Mouse (Mus musculus) CH12.LX (cell line): ENCODE data around the gene Samd10. TPM values are rescaled to one million over a fixed set of nuclear protein-coding genes. Genes with fewer than 3 reads are reported as not detected.
A peak's percentile ranks its signal among the peaks of the same experiment; 100 is the strongest.

ENCODE experiments used
- DNase-seq: peaks from one replicate; pipeline ENCODE4 v3.0.0-alpha.2; 2013; ENCODE audit errors: extremely low read depth
- H3K27ac ChIP-seq: 2 replicates; pipeline ENCODE4 v1.5.1; 2012; ENCODE audit warnings: low read depth, mild to moderate bottlenecking, control low read depth, moderate library complexity; ENCODE audit not compliant: insufficient read depth
- H3K27me3 ChIP-seq: replicated peaks from 2 replicates; pipeline ENCODE3; 2012; ENCODE audit warnings: inconsistent platforms
- H3K36me3 ChIP-seq, 2 experiments: replicated peaks in 1 of 2; 2 replicates each; pipeline versions ENCODE3 to v1.6.1; 2012; ENCODE audit warnings: inconsistent platforms in 1 of 2, low read length in 1 of 2, mild to moderate bottlenecking in 1 of 2, mixed read lengths in 1 of 2, moderate library complexity in 1 of 2; ENCODE audit not compliant: control insufficient read depth in 1 of 2, insufficient read depth in 1 of 2
- H3K4me1 ChIP-seq, 2 experiments: 2 replicates each; pipeline ENCODE4 v1.6.1; 2012; ENCODE audit warnings: inconsistent platforms in 1 of 2, moderate library complexity in 1 of 2; ENCODE audit not compliant: insufficient read depth in 2 of 2, control insufficient read depth in 1 of 2
- H3K4me2 ChIP-seq: 2 replicates; pipeline ENCODE4 v1.6.1; 2012; ENCODE audit warnings: low read depth, mild to moderate bottlenecking, control low read depth; ENCODE audit not compliant: poor library complexity, insufficient read depth, severe bottlenecking
- H3K4me3 ChIP-seq, 3 experiments: fragments of 150-350 bp in 1 of 3; sonication (generic) in 1 of 3; replicated peaks in 1 of 3; 2 replicates each; pipeline versions ENCODE3 to v1.5.1; 2011 to 2012; ENCODE audit warnings: low read depth in 2 of 3, low read length in 2 of 3, mild to moderate bottlenecking in 2 of 3, moderate library complexity in 2 of 3, control low read depth in 1 of 3, improper control_type of control experiment in 1 of 3, inconsistent platforms in 1 of 3, mixed read lengths in 1 of 3; ENCODE audit not compliant: poor library complexity in 1 of 3
- H3K79me2 ChIP-seq: replicated peaks from 2 replicates; pipeline ENCODE4 v1.6.1; 2012; ENCODE audit warnings: mild to moderate bottlenecking, moderate library complexity; ENCODE audit not compliant: control insufficient read depth, poor library complexity, insufficient read depth, severe bottlenecking; ENCODE audit errors: extremely low read depth
- H3K9ac ChIP-seq: 2 replicates; pipeline ENCODE4 v1.6.1; 2012; ENCODE audit warnings: low read depth, mild to moderate bottlenecking, control low read depth, moderate library complexity; ENCODE audit not compliant: insufficient read depth
- H3K9me3 ChIP-seq: replicated peaks from 2 replicates; pipeline ENCODE3; 2012; ENCODE audit warnings: low read length, inconsistent platforms, mixed read lengths
- BHLHE40 ChIP-seq: IDR thresholded peaks from 2 replicates; pipeline ENCODE4 v1.6.1; 2011; ENCODE audit warnings: mild to moderate bottlenecking, low read depth, low read length, improper control_type of control experiment
- CHD1 ChIP-seq: IDR thresholded peaks from 2 replicates; pipeline ENCODE4 v1.6.1; 2012; ENCODE audit warnings: low read depth, low read length, improper control_type of control experiment, inconsistent platforms
- CTCF ChIP-seq, 2 experiments: IDR thresholded peaks in 1 of 2; conservative IDR thresholded peaks in 1 of 2; 2 replicates each; pipeline ENCODE4 v1.5.1; 2011 to 2012; ENCODE audit warnings: low read depth in 2 of 2, low read length in 2 of 2, improper control_type of control experiment in 1 of 2, inconsistent platforms in 1 of 2, mild to moderate bottlenecking in 1 of 2, moderate library complexity in 1 of 2
- E2F4 ChIP-seq: IDR thresholded peaks from 2 replicates; pipeline ENCODE4 v1.6.1; 2011; ENCODE audit warnings: low read depth, low read length, improper control_type of control experiment; ENCODE audit not compliant: insufficient replicate concordance
- ELF1 ChIP-seq: IDR thresholded peaks from 2 replicates; pipeline ENCODE4 v1.6.1; 2014; ENCODE audit warnings: low read depth, mild to moderate bottlenecking, inconsistent platforms, low read length, improper control_type of control experiment
- ETS1 ChIP-seq: conservative IDR thresholded peaks from 2 replicates; pipeline ENCODE4 v1.6.1; 2012; ENCODE audit warnings: low read depth, mild to moderate bottlenecking, inconsistent platforms, low read length, improper control_type of control experiment, moderate library complexity
- GABPA ChIP-seq: IDR thresholded peaks from 2 replicates; pipeline ENCODE4 v1.6.1; 2012; ENCODE audit warnings: low read depth, low read length, improper control_type of control experiment, inconsistent platforms; ENCODE audit not compliant: insufficient replicate concordance
- HCFC1 ChIP-seq: IDR thresholded peaks from 2 replicates; pipeline ENCODE4 v1.6.1; 2012; ENCODE audit warnings: low read depth, mild to moderate bottlenecking, inconsistent platforms, low read length, improper control_type of control experiment
- IRF4 ChIP-seq: IDR thresholded peaks from 2 replicates; pipeline ENCODE4 v1.6.1; 2014; ENCODE audit warnings: low read depth, mild to moderate bottlenecking, inconsistent platforms, low read length, improper control_type of control experiment
- JUN ChIP-seq: IDR thresholded peaks from 2 replicates; pipeline ENCODE4 v1.6.1; 2011; ENCODE audit warnings: low read depth, mild to moderate bottlenecking, low read length, improper control_type of control experiment, moderate library complexity; ENCODE audit not compliant: insufficient read depth
- JUND ChIP-seq: conservative IDR thresholded peaks from 2 replicates; pipeline ENCODE4 v1.6.1; 2011; ENCODE audit warnings: low read depth, low read length, improper control_type of control experiment
- MAX ChIP-seq: IDR thresholded peaks from 2 replicates; pipeline ENCODE4 v1.6.1; 2011; ENCODE audit warnings: low read length, improper control_type of control experiment
- MEF2A ChIP-seq: IDR thresholded peaks from 2 replicates; pipeline ENCODE4 v1.6.1; 2014; ENCODE audit warnings: low read depth, mild to moderate bottlenecking, inconsistent platforms, low read length, improper control_type of control experiment, borderline replicate concordance
- MXI1 ChIP-seq: IDR thresholded peaks from 2 replicates; pipeline ENCODE4 v1.6.1; 2011; ENCODE audit warnings: mild to moderate bottlenecking, low read depth, low read length, improper control_type of control experiment
- MYC ChIP-seq: IDR thresholded peaks from 2 replicates; pipeline ENCODE4 v1.6.1; 2011; ENCODE audit warnings: low read depth, mild to moderate bottlenecking, improper control_type of control experiment, low read length
- NELFE ChIP-seq: IDR thresholded peaks from 2 replicates; pipeline ENCODE4 v1.6.1; 2011; ENCODE audit warnings: low read depth, low read length, improper control_type of control experiment
- PAX5 ChIP-seq: IDR thresholded peaks from 2 replicates; pipeline ENCODE4 v1.6.1; 2012; ENCODE audit warnings: low read length, inconsistent platforms, mixed read lengths
- POLR2A ChIP-seq: IDR thresholded peaks from 2 replicates; pipeline ENCODE4 v1.6.1; 2011; ENCODE audit warnings: low read depth, mild to moderate bottlenecking, improper control_type of control experiment, low read length
- RAD21 ChIP-seq: IDR thresholded peaks from 2 replicates; pipeline ENCODE4 v1.6.1; 2011; ENCODE audit warnings: low read depth, mild to moderate bottlenecking, low read length, improper control_type of control experiment, moderate library complexity
- SMC3 ChIP-seq: IDR thresholded peaks from 2 replicates; pipeline ENCODE4 v1.6.1; 2011; ENCODE audit warnings: low read depth, low read length, improper control_type of control experiment
- TBP ChIP-seq: conservative IDR thresholded peaks from 2 replicates; pipeline ENCODE4 v1.6.1; 2011; ENCODE audit warnings: low read depth, low read length, improper control_type of control experiment
- TCF12 ChIP-seq: IDR thresholded peaks from 2 replicates; pipeline ENCODE4 v1.6.1; 2014; ENCODE audit warnings: low read depth, mild to moderate bottlenecking, inconsistent platforms, low read length, improper control_type of control experiment
- dilution Hi-C: fragments of 300-500 bp; cut with MboI; formaldehyde crosslinking; loops from 2 replicates; pipeline ENCODE4 v1.14.3; 2020; ENCODE audit warnings: low sequenced_read_pairs; ENCODE audit not compliant: extremely low pct_unique_long_range_greater_than_20kb, extremely low pct_ligation_motif_present
- in situ Hi-C: fragments of 300-500 bp; cut with MboI; formaldehyde crosslinking; loops from 3 replicates; pipeline ENCODE4 v1.14.3; 2019; ENCODE audit warnings: low sequenced_read_pairs, low pct_ligation_motif_present, low pct_unique_long_range_greater_than_20kb, mixed read lengths
- polyA plus RNA-seq: library from polyadenylated mRNA; unstranded; fragments of >175 nt; gene quantifications from 2 replicates; pipeline ENCODE4 v1.2.1, GENCODE M21; 2012; ENCODE audit warnings: low read depth; ENCODE audit not compliant: insufficient read length
- total RNA-seq, 2 experiments: library from RNA; depleted of rRNA; stranded (reverse); fragments of 300-350 nt in 1 of 2; fragments of >200 nt in 1 of 2; gene quantifications; 2 replicates each; pipeline ENCODE4 v1.2.3; 2012 to 2014

Samd10 gene
- total and polyA plus RNA-seq, 3 experiments, result 0.32 to 3.8 (median 0.66) TPM

DNA sequence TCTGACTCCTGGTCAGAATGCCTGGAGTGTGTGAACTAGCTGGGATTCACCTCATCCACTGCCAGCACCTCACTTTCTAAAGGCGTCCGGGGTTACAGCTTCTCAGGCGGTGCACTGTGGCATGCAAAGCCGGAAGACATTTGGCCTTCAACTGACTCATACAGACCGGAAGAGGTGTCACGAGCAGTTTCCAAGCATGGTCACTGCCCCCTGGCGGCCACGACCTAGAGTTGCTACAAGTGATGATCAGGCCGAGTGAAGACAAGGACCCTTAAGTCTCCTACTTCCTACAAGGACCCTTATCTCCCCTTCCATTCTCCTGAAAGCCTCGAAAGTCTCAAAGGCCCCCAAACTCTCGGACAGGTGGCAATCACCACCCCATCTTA, 18.0 kb downstream of the Samd10 start:
- peaks cover 3 to 25% of the 10 kb centered on the region in 2 experiments; a peak in 2 of 4 replicates for H3K4me1 ChIP-seq
- peak overlapping the region; percentile 73 for H3K4me2 ChIP-seq
- TF ChIP-seq IRF4 (peak; percentile 45; the same call in 1 of the 2 replicates), JUND (peak; percentile 53; the same call in 1 of the 2 replicates), ETS1 (0 out of 2 replicates have a peak, but pooled peaks have one; percentile 34), MXI1 (peak; percentile 82; the same call in 1 of the 2 replicates), CHD1 (no peak), MEF2A (no peak; the same call in 1 of the 2 replicates), PAX5 (no peak), TBP (peak; percentile 87), MAX (peak; percentile 70), RAD21 (peak; percentile 35), SMC3 (peak; percentile 57), E2F4 (no peak), HCFC1 (peak; percentile 74), ELF1 (peak; percentile 94), TCF12 (peak; percentile 68), BHLHE40 (peak; percentile 93), NELFE (peak; percentile 69), MYC (peak; percentile 78; the same call in 1 of the 2 replicates), JUN (0 out of 2 replicates have a peak, but pooled peaks have one; percentile 39), CTCF (conservative IDR thresholded peaks at IDR 0.05 in 1 of 2, IDR thresholded peaks at IDR 0.05 in 1 of 2; ENCODE audit: low read depth in 2 of 2, low read length in 2 of 2) (peak; percentile 87), GABPA (no peak), POLR2A (peak; percentile 84)
- TF ChIP-seq, all 38 proteins: peak for 17
- Histone ChIP-seq H3K4me3 (peak overlapping the region; percentile 75 to 86 (median 78)), H3K9ac (peak overlapping the region; percentile 93), H3K79me2 (peaks cover 4% of the 10 kb centered on the region; the same call in 1 of the 2 replicates), H3K27me3 (no peaks in the 10 kb centered on the region), H3K9me3 (no peaks in the 10 kb centered on the region), H3K36me3 (peaks cover 18 to 59% of the 10 kb centered on the region in 2 experiments), H3K27ac (peak overlapping the region; percentile 93)
- dilution Hi-C loops, result no loop called here
- peak; percentile 93 for DNase-seq
- in situ Hi-C loops, result no loop called here
